Mouse (Mus musculus): ENCODE measurements around the gene Fam171a2.

Gene Fam171a2

GRCm38 (mm10) chr11:102434816-102435705 is 12.4 kb downstream of the Fam171a2 start:
- DNase-seq (ENCODE audit: low spot score): no peak

- peak; percentile 74 for DNase-seq (ENCODE audit: low spot score)
Measured at GRCm38 (mm10) chr11:102434406-102434805, 13.1 kb downstream of the Fam171a2 start.

GRCm38 (mm10) chr11:102433866-102434265 is 13.6 kb downstream of the Fam171a2 start:
- no peak for DNase-seq (ENCODE audit: low spot score)

- DNase-seq (ENCODE audit: low spot score): no peak
Measured at GRCm38 (mm10) chr11:102432896-102433295, 14.6 kb downstream of the Fam171a2 start.

GRCm38 (mm10) chr11:102432115-102432843 is 15.2 kb downstream of the Fam171a2 start:
- DNase-seq (ENCODE audit: low spot score): peak; percentile 32

- DNase-seq (ENCODE audit: low spot score): no peak
Measured at GRCm38 (mm10) chr11:102431728-102432114, 15.8 kb downstream of the Fam171a2 start.

- DNase-seq (ENCODE audit: low spot score): peak; percentile 70
Measured at GRCm38 (mm10) chr11:102431018-102431645, 16.4 kb downstream of the Fam171a2 start.

GRCm38 (mm10) chr11:102430121-102431017 is 17.1 kb downstream of the Fam171a2 start, which contains the start of gene Grn:
TSS of gene Grn (plus strand) at chr11:102430315.
- peak; percentile 60 for DNase-seq (ENCODE audit: low spot score)

GRCm38 (mm10) chr11:102429551-102429950 is 17.9 kb downstream of the Fam171a2 start:
- DNase-seq (ENCODE audit: low spot score): no peak

GRCm38 (mm10) chr11:102428981-102429540 is 18.4 kb downstream of the Fam171a2 start:
- no peak for DNase-seq (ENCODE audit: low spot score)

- DNase-seq (ENCODE audit: low spot score): no peak
Measured at GRCm38 (mm10) chr11:102425555-102426316, 21.7 kb downstream of the Fam171a2 start.

- DNase-seq (ENCODE audit: low spot score): no peak
Measured at GRCm38 (mm10) chr11:102424666-102425065, 22.8 kb downstream of the Fam171a2 start.

GRCm38 (mm10) chr11:102421559-102421958 is 25.9 kb downstream of the Fam171a2 start:
- DNase-seq (ENCODE audit: low spot score): no peak

GRCm38 (mm10) chr11:102418887-102419286 is 28.6 kb downstream of the Fam171a2 start:
- no peak for DNase-seq (ENCODE audit: low spot score)

- DNase-seq (ENCODE audit: low spot score): no peak
Measured at GRCm38 (mm10) chr11:102417160-102417559, 30.3 kb downstream of the Fam171a2 start.

GRCm38 (mm10) chr11:102415034-102415802 is 32.3 kb downstream of the Fam171a2 start:
- DNase-seq (ENCODE audit: low spot score): no peak

- DNase-seq (ENCODE audit: low spot score): no peak
Measured at GRCm38 (mm10) chr11:102413059-102413458, 34.4 kb downstream of the Fam171a2 start.

GRCm38 (mm10) chr11:102411704-102412103 is 35.8 kb downstream of the Fam171a2 start:
- DNase-seq (ENCODE audit: low spot score): peak; percentile 82

GRCm38 (mm10) chr11:102411061-102411460 is 36.4 kb downstream of the Fam171a2 start:
- no peak for DNase-seq (ENCODE audit: low spot score)

Data from T-cell, adult 2 months (primary cell).